26 mouse cellular contexts compared by ENCODE assay signal in genomic region chr3:20998295-20998694, GRCm38 (mm10).
"Had no signal": no experiment of that assay in that cellular context is flagged by ENCODE, and none has a peak within 500 bp of the region (broad histone marks: within the 10 kb centered on the region; RNA-seq: fewer than 3 reads in every experiment).

No protein-coding gene starts in this region.

- H3K4me3 ChIP-seq: heart, adult 2 months; heart, embryonic 13.5 days; heart, embryonic 15.5 days; hindbrain, embryonic 13.5 days; hindbrain, embryonic 15.5 days; kidney, embryonic 15.5 days; limb, embryonic 13.5 days; limb, embryonic 15.5 days; liver, embryonic 12.5 days had no signal

- DNase-seq: gastrocnemius, postnatal 14 days; gastrocnemius, postnatal 36 days; heart, adult 11 months; heart, adult 2 months; heart, postnatal 14 days; heart, postnatal 36 days; kidney, adult 11 months; kidney, adult 2 months; kidney, adult 9 months; kidney, postnatal 14 days; kidney, postnatal 36 days; layer of hippocampus, adult 9-11 months; layer of hippocampus, postnatal 36 days; left cerebral cortex, postnatal 4 days had no signal

- H3K27ac ChIP-seq: heart, adult 2 months; heart, embryonic 13.5 days; heart, embryonic 15.5 days; hindbrain, embryonic 13.5 days; hindbrain, embryonic 15.5 days; hindbrain, postnatal 0 days; kidney, embryonic 15.5 days; kidney, postnatal 0 days; limb, embryonic 13.5 days; limb, embryonic 15.5 days; liver, embryonic 12.5 days; liver, embryonic 14.5 days had no signal

- ATAC-seq: hindbrain, postnatal 0 days; intestine, embryonic 16.5 days; liver, embryonic 12.5 days had no signal
